Mouse (Mus musculus) stomach, postnatal 0 days (tissue): ENCODE measurements at regions not wholly inside any gene's neighbourhood (a gene's known extent, or its start where the extent isn't known, plus 50 kb on each side); places are given as distances from the start of the nearest gene placed in this dataset.

Experiments
- ATAC-seq: fragments of 200-750 bp; cut with Nextera tagmentation; 2 replicates; pipeline ENCODE4 v1.8.0; 2017; ENCODE audit not compliant: low FRiP score, low TSS enrichment
- DNase-seq: peaks from one replicate; pipeline ENCODE4 v3.0.0-alpha.2; 2016; ENCODE audit warnings: low spot score
- H3K27ac ChIP-seq: fragments of 300-500 bp; sonication (generic); replicated peaks from 2 replicates; pipeline ENCODE4 v1.5.1; 2014; ENCODE audit warnings: mild to moderate bottlenecking, control low read depth
- H3K27me3 ChIP-seq: fragments of 300-500 bp; sonication (generic); 2 replicates; pipeline ENCODE4 v1.6.1; 2014; ENCODE audit warnings: low read length; ENCODE audit not compliant: control insufficient read depth, insufficient read depth
- H3K36me3 ChIP-seq: fragments of 300-500 bp; sonication (generic); 2 replicates; pipeline ENCODE4 v1.6.1; 2014; ENCODE audit warnings: low read length, mixed read lengths; ENCODE audit not compliant: control insufficient read depth, insufficient read depth
- H3K4me1 ChIP-seq: fragments of 300-500 bp; sonication (generic); replicated peaks from 2 replicates; pipeline ENCODE4 v1.6.1; 2014; ENCODE audit warnings: antibody characterized with exemption; ENCODE audit not compliant: control insufficient read depth, insufficient read depth
- H3K4me2 ChIP-seq: fragments of 300-500 bp; sonication (generic); replicated peaks from 2 replicates; pipeline ENCODE4 v1.6.1; 2014; ENCODE audit warnings: low read depth, mild to moderate bottlenecking, control low read depth, moderate library complexity
- H3K4me3 ChIP-seq: fragments of 300-500 bp; sonication (generic); 2 replicates; pipeline ENCODE4 v1.5.1; 2014; ENCODE audit warnings: low read depth, low read length, control low read depth
- H3K9ac ChIP-seq: fragments of 300-500 bp; sonication (generic); 2 replicates; pipeline ENCODE4 v1.6.1; 2014; ENCODE audit warnings: mild to moderate bottlenecking, low read length, control low read depth, mixed read lengths
- H3K9me3 ChIP-seq: fragments of 300-500 bp; sonication (generic); 2 replicates; pipeline ENCODE4 v1.6.1; 2016; ENCODE audit warnings: low read length; ENCODE audit not compliant: control insufficient read depth
- CTCF ChIP-seq: IDR thresholded peaks from 2 replicates; pipeline ENCODE4 v1.5.1; 2016; ENCODE audit warnings: antibody characterized with exemption, low read depth, mild to moderate bottlenecking, moderate library complexity
- EP300 ChIP-seq: optimal IDR thresholded peaks from 2 replicates; pipeline ENCODE3; 2016; ENCODE audit warnings: antibody characterized with exemption
- WGBS: fragments of 180-500 bp; shearing (Covaris S2); extraction: QIAGEN DNeasy Blood & Tissue Kit; methylation state at CpG from one replicate; pipeline ENCODE4 v1.1.7; 2014; 5-methylcytosine and 5-hydroxymethylcytosine counted together

DNA sequence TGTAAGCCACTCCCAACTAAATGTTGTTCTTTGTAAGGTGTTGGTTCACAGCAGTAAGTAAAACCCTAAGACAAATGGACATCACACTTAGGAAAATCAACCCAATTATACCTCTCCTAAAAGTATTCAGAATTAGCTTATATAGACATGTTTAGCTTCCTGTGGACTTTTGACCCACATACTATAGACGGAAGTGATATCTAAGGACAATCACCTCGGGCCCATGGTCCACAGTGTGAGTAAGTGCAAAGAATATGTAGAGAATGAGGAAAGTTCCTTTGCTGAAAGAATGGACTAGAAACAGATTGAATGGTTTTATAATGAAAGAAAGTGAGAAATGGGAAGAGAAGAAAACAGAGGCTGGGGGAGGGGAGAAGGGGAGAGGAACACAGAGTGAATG, 58.6 kb upstream of the Lrrc55 start:
- WGBS: 49% methylated on average over 2 of the region's 2 CpGs
- DNase-seq (no peak), ATAC-seq (0 out of 2 replicates have a peak, but pooled peaks have one; percentile 59)
- no peak for TF ChIP-seq CTCF
- no peak for TF ChIP-seq EP300
- Histone ChIP-seq H3K4me1 (peaks cover 5% of the 10 kb centered on the region; the same call in 1 of the 2 replicates), H3K4me3 (no peak overlapping the region), H3K36me3 (no peaks in the 10 kb centered on the region), H3K9ac (no peak overlapping the region), H3K9me3 (no peaks in the 10 kb centered on the region), H3K27me3 (no peaks in the 10 kb centered on the region), H3K4me2 (no peak overlapping the region), H3K27ac (no peak overlapping the region)

DNA sequence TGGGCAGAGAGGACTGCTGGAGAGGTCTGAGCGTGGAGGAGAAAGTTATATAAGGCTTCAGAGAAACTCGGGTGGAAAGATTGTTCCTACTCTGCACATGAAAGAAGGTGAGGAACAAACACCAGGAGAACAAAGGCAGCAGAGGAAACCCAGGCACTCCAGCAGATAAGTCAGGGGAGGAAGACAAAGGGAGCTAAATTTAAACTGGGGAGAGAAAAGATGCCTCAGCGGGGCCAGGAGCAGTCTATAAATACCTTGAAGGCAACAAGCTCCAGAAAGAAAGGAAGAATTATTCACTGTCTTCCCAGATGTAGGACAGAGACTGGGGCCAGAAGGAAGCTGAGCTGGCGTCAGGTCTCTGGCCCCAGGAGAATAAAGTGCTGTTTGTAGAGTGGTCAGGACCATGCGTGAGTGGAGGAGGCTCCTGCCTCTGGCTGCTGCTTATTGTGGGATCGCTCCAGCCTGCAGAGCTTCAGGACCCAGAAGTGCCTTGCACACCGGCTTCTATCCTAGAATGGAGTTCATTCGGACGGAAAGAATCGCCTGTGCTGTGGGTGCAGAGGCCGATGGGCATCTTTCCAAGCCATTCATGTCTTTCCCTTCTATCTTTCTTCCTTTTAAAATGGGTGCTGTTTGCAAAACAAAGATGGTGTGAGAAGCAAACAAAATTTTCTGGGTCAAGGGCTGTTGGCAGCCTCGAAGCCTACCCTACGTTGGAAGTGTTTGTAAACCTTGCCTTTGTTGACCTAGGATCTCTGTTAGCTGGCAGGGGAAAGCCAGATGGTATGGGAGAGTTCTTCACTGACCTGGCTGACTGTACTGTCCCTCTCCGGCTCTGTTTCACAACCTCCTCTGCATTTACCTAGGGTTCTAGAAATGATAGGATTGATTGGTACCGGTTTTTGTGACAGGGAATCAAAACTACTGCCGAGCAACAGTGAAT, 55.6 kb upstream of the Lrrc55 start:
- peak overlapping the region; percentile 18; the same call in 1 of the 2 replicates for H3K27ac ChIP-seq
- no peak overlapping the region for H3K4me3 ChIP-seq
- peaks cover 5% of the 10 kb centered on the region; the same call in 1 of the 2 replicates for H3K4me1 ChIP-seq
- DNase-seq: peak; percentile 28
- H3K9ac ChIP-seq: no peak overlapping the region
- H3K9me3 ChIP-seq: no peaks in the 10 kb centered on the region
- TF ChIP-seq EP300: no peak
- no peak for TF ChIP-seq CTCF
- WGBS: 31% methylated on average over 16 of the region's 16 CpGs
- H3K4me2 ChIP-seq: 0 out of 2 replicates have a peak overlapping the region, but pooled peaks have one; percentile 5
- H3K27me3 ChIP-seq: no peaks in the 10 kb centered on the region
- H3K36me3 ChIP-seq: no peaks in the 10 kb centered on the region
- ATAC-seq: 0 out of 2 replicates have a peak, but pooled peaks have one; percentile 40

- WGBS: 80% methylated on average over 10 of the region's 10 CpGs
- Histone ChIP-seq H3K9me3 (no peaks in the 10 kb centered on the region), H3K27me3 (no peaks in the 10 kb centered on the region), H3K4me2 (no peak overlapping the region), H3K4me3 (no peak overlapping the region), H3K27ac (no peak overlapping the region), H3K36me3 (no peaks in the 10 kb centered on the region), H3K4me1 (peaks cover 5% of the 10 kb centered on the region; the same call in 1 of the 2 replicates), H3K9ac (no peak overlapping the region)
- ATAC-seq (no peak), DNase-seq (no peak)
- TF ChIP-seq EP300 (no peak), CTCF (no peak)
Observed at GRCm38 (mm10) chr2:85250026-85250560, 53.1 kb upstream of the Lrrc55 start.
